Mouse (Mus musculus) bone marrow macrophage, adult 2 months (primary cell): ENCODE data around the gene Glod4.

Source experiments
- CTCF ChIP-seq: IDR thresholded peaks from 2 replicates; pipeline ENCODE4 v1.5.1; 2012; ENCODE audit warnings: low read depth, mild to moderate bottlenecking, low read length, moderate library complexity
- POLR2A ChIP-seq: IDR thresholded peaks from 2 replicates; pipeline ENCODE4 v1.6.1; 2012; ENCODE audit warnings: mild to moderate bottlenecking, low read depth, low read length, borderline replicate concordance

- no peak for TF ChIP-seq CTCF
- no peak for TF ChIP-seq POLR2A
Observed at GRCm38 (mm10) chr11:76144386-76144785, 99.1 kb downstream of the Glod4 start.
